Mouse (Mus musculus) stomach, embryonic 15.5 days (tissue): ENCODE measurements around the gene Gm40193. TPM values are rescaled to one million over a fixed set of nuclear protein-coding genes. Genes with fewer than 3 reads are reported as not detected.
"Not testable (repeated sequence)": the region's sequence is repeated elsewhere in the genome, so short reads cannot be mapped to it uniquely, and the experiment has no call there.

Source experiments
- ATAC-seq: fragments of 200-750 bp; cut with Nextera tagmentation; 2 replicates; pipeline ENCODE4 v1.8.0; 2017; ENCODE audit warnings: low read depth, moderate number of reproducible peaks, moderate TSS enrichment; ENCODE audit not compliant: insufficient read depth, low FRiP score
- H3K27ac ChIP-seq: fragments of 300-500 bp; sonication (generic); 2 replicates; pipeline ENCODE4 v1.5.1; 2015; ENCODE audit warnings: mild to moderate bottlenecking, inconsistent platforms
- H3K27me3 ChIP-seq: fragments of 300-500 bp; sonication (generic); replicated peaks from 2 replicates; pipeline ENCODE4 v1.6.1; 2015; ENCODE audit warnings: inconsistent platforms
- H3K36me3 ChIP-seq: fragments of 300-500 bp; sonication (generic); 2 replicates; pipeline ENCODE4 v1.6.1; 2015; ENCODE audit warnings: inconsistent platforms
- H3K4me1 ChIP-seq: fragments of 300-500 bp; sonication (generic); 2 replicates; pipeline ENCODE4 v1.6.1; 2015; ENCODE audit warnings: inconsistent platforms
- H3K4me2 ChIP-seq: fragments of 300-500 bp; sonication (generic); 2 replicates; pipeline ENCODE4 v1.6.1; 2015; ENCODE audit warnings: mild to moderate bottlenecking, inconsistent platforms
- H3K4me3 ChIP-seq: fragments of 300-500 bp; sonication (generic); replicated peaks from 2 replicates; pipeline ENCODE4 v1.5.1; 2015; ENCODE audit warnings: inconsistent platforms
- H3K9ac ChIP-seq: fragments of 300-500 bp; sonication (generic); 2 replicates; pipeline ENCODE4 v1.6.1; 2015; ENCODE audit warnings: inconsistent platforms
- H3K9me3 ChIP-seq: fragments of 300-500 bp; sonication (generic); 2 replicates; pipeline ENCODE4 v1.6.1; 2016; ENCODE audit warnings: inconsistent platforms
- WGBS: fragments of 180-500 bp; shearing (Covaris S2); methylation state at CpG from one replicate; pipeline ENCODE4 v1.1.7; 2015; 5-methylcytosine and 5-hydroxymethylcytosine counted together
- polyA plus RNA-seq: library from polyadenylated mRNA; unstranded; fragments of >200 nt; fragmentation: Nextera tagmentation; extraction: Ambion mirVana; gene quantifications from 2 replicates; pipeline ENCODE4 v1.2.1, GENCODE M21; 2015

The Gm40193 gene
- polyA plus RNA-seq: not detected in 2 replicates

GRCm38 (mm10) chr11:70532839-70533238 is at the start of gene Gm40193:
TSS of gene Gm40193 (minus strand) at chr11:70532939.
- Histone ChIP-seq H3K9me3 (no peaks in the 10 kb centered on the region), H3K4me1 (no peaks in the 10 kb centered on the region), H3K9ac (no peak within 1 kb of the TSS), H3K36me3 (peaks cover 7% of the 10 kb centered on the region), H3K27me3 (no peaks in the 10 kb centered on the region), H3K27ac (no peak within 1 kb of the TSS), H3K4me3 (no peak within 1 kb of the TSS), H3K4me2 (no peak within 1 kb of the TSS)
- no peak for ATAC-seq
- WGBS: 80% methylated on average over 6 of the region's 6 CpGs

- Histone ChIP-seq H3K4me3 (no peak overlapping the region), H3K9me3 (no peaks in the 10 kb centered on the region), H3K27me3 (no peaks in the 10 kb centered on the region), H3K36me3 (no peaks in the 10 kb centered on the region), H3K27ac (0 out of 2 replicates have a peak overlapping the region, but pooled peaks have one; percentile 79), H3K4me2 (no peak overlapping the region), H3K4me1 (peaks cover 58% of the 10 kb centered on the region), H3K9ac (no peak overlapping the region)
- WGBS: 52% methylated on average over 3 of the region's 3 CpGs
- no peak for ATAC-seq
These were observed 49.5 kb upstream of the Gm40193 start for GRCm38 (mm10) chr11:70582196-70582595.

- H3K27me3 ChIP-seq: no peaks in the 10 kb centered on the region
- peaks cover 53% of the 10 kb centered on the region for H3K4me1 ChIP-seq
- WGBS: 75% methylated on average over 3 of the region's 3 CpGs
- H3K36me3 ChIP-seq: no peaks in the 10 kb centered on the region
- H3K4me3 ChIP-seq: no peak overlapping the region
- no peaks in the 10 kb centered on the region for H3K9me3 ChIP-seq
- H3K4me2 ChIP-seq: no peak overlapping the region
- H3K9ac ChIP-seq: no peak overlapping the region
- ATAC-seq: no peak
- H3K27ac ChIP-seq: no peak overlapping the region
These were observed 48.2 kb upstream of the Gm40193 start for GRCm38 (mm10) chr11:70580921-70581320.

GRCm38 (mm10) chr11:70580358-70580720 is 47.6 kb upstream of the Gm40193 start:
- Histone ChIP-seq H3K4me3 (no peak overlapping the region), H3K9ac (no peak overlapping the region), H3K27ac (peak overlapping the region; percentile 58), H3K27me3 (no peaks in the 10 kb centered on the region), H3K36me3 (no peaks in the 10 kb centered on the region), H3K4me1 (peaks cover 47% of the 10 kb centered on the region), H3K4me2 (no peak overlapping the region), H3K9me3 (no peaks in the 10 kb centered on the region)
- WGBS: 41% methylated on average over 5 of the region's 5 CpGs
- ATAC-seq: no peak

GRCm38 (mm10) chr11:70579710-70580357 is 47.1 kb upstream of the Gm40193 start:
- Histone ChIP-seq H3K27me3 (no peaks in the 10 kb centered on the region), H3K4me2 (no peak overlapping the region), H3K9me3 (no peaks in the 10 kb centered on the region), H3K9ac (no peak overlapping the region), H3K36me3 (no peaks in the 10 kb centered on the region), H3K4me1 (peaks cover 42% of the 10 kb centered on the region), H3K4me3 (no peak overlapping the region), H3K27ac (peak overlapping the region; percentile 58)
- ATAC-seq: no peak
- 68% methylated on average over 9 of the region's 9 CpGs for WGBS

GRCm38 (mm10) chr11:70578962-70579361 is 46.2 kb upstream of the Gm40193 start:
- no peaks in the 10 kb centered on the region for H3K9me3 ChIP-seq
- 76% methylated on average over 6 of the region's 6 CpGs for WGBS
- no peak overlapping the region for H3K4me3 ChIP-seq
- no peaks in the 10 kb centered on the region for H3K27me3 ChIP-seq
- no peaks in the 10 kb centered on the region for H3K36me3 ChIP-seq
- peak overlapping the region; percentile 58 for H3K27ac ChIP-seq
- no peak overlapping the region for H3K4me2 ChIP-seq
- no peak overlapping the region for H3K9ac ChIP-seq
- H3K4me1 ChIP-seq: peaks cover 41% of the 10 kb centered on the region
- ATAC-seq: no peak

- Histone ChIP-seq H3K4me3 (no peak overlapping the region), H3K36me3 (no peaks in the 10 kb centered on the region), H3K4me2 (0 out of 2 replicates have a peak overlapping the region, but pooled peaks have one; percentile 32), H3K27ac (peak overlapping the region; percentile 58), H3K9ac (no peak overlapping the region), H3K9me3 (no peaks in the 10 kb centered on the region), H3K4me1 (peaks cover 36% of the 10 kb centered on the region), H3K27me3 (no peaks in the 10 kb centered on the region)
- 59% methylated on average over 3 of the region's 3 CpGs for WGBS
- no peak for ATAC-seq
These were observed 44.5 kb upstream of the Gm40193 start for GRCm38 (mm10) chr11:70577201-70577600.

GRCm38 (mm10) chr11:70573872-70574271 is 41.1 kb upstream of the Gm40193 start:
- H3K27ac ChIP-seq: 0 out of 2 replicates have a peak overlapping the region, but pooled peaks have one; percentile 1
- no peak overlapping the region for H3K4me3 ChIP-seq
- ATAC-seq: no peak
- 79% methylated on average over 6 of the region's 6 CpGs for WGBS
- H3K36me3 ChIP-seq: no peaks in the 10 kb centered on the region
- peaks cover 29% of the 10 kb centered on the region for H3K4me1 ChIP-seq
- H3K9me3 ChIP-seq: no peaks in the 10 kb centered on the region
- no peak overlapping the region for H3K4me2 ChIP-seq
- H3K9ac ChIP-seq: no peak overlapping the region
- no peaks in the 10 kb centered on the region for H3K27me3 ChIP-seq

GRCm38 (mm10) chr11:70572348-70572902 is 39.7 kb upstream of the Gm40193 start:
- Histone ChIP-seq H3K4me2 (no peak overlapping the region), H3K36me3 (no peaks in the 10 kb centered on the region), H3K9me3 (no peaks in the 10 kb centered on the region), H3K9ac (no peak overlapping the region), H3K4me1 (peaks cover 15% of the 10 kb centered on the region), H3K27ac (peak overlapping the region; percentile 56; the same call in 1 of the 2 replicates), H3K27me3 (no peaks in the 10 kb centered on the region), H3K4me3 (no peak overlapping the region)
- 41% methylated on average over 5 of the region's 5 CpGs for WGBS
- ATAC-seq: no peak

GRCm38 (mm10) chr11:70571641-70572040 is 38.9 kb upstream of the Gm40193 start:
- WGBS: 63% methylated on average over 1 of the region's 1 CpGs
- Histone ChIP-seq H3K4me3 (no peak overlapping the region), H3K27me3 (no peaks in the 10 kb centered on the region), H3K4me1 (peaks cover 14% of the 10 kb centered on the region), H3K4me2 (no peak overlapping the region), H3K9ac (no peak overlapping the region), H3K36me3 (no peaks in the 10 kb centered on the region), H3K27ac (0 out of 2 replicates have a peak overlapping the region, but pooled peaks have one; percentile 19), H3K9me3 (no peaks in the 10 kb centered on the region)
- ATAC-seq: no peak

- not testable (repeated sequence) for H3K9me3 ChIP-seq, H3K4me2 ChIP-seq, H3K27ac ChIP-seq, ATAC-seq, H3K36me3 ChIP-seq, H3K27me3 ChIP-seq, H3K4me3 ChIP-seq, H3K9ac ChIP-seq
- WGBS: 80% methylated on average over 1 of the region's 1 CpGs
- peaks cover 11% of the 10 kb centered on the region for H3K4me1 ChIP-seq
These were observed 37.9 kb upstream of the Gm40193 start for GRCm38 (mm10) chr11:70570614-70571013.

- WGBS: 63% methylated on average over 7 of the region's 7 CpGs
- ATAC-seq: no peak
These were observed 33.8 kb upstream of the Gm40193 start for GRCm38 (mm10) chr11:70566586-70566985.

More at GRCm38 (mm10) chr11:70566586-70566985, 33.8 kb upstream of the Gm40193 start:
- Histone ChIP-seq H3K27me3 (no peaks in the 10 kb centered on the region), H3K4me3 (no peak overlapping the region), H3K9me3 (no peaks in the 10 kb centered on the region), H3K36me3 (no peaks in the 10 kb centered on the region), H3K4me2 (no peak overlapping the region), H3K27ac (no peak overlapping the region), H3K9ac (no peak overlapping the region), H3K4me1 (peaks cover 20% of the 10 kb centered on the region)
